Mouse (Mus musculus): Measurements from ENCODE around the gene Etl4. TPM values are rescaled to one million over a fixed set of nuclear protein-coding genes. Genes with fewer than 3 reads are reported as not detected.
"Not testable (repeated sequence)": the region's sequence is repeated elsewhere in the genome, so short reads cannot be mapped to it uniquely, and the experiment has no call there.

The Etl4 gene
- polyA plus RNA-seq, 1 experiment from 2014 or later, result 12.7 TPM

GRCm38 (mm10) chr2:20678793-20679192, 769.2 kb downstream of the Etl4 start:
- ATAC-seq (ENCODE audit: low FRiP score, low read depth), result no peak
- Histone ChIP-seq H3K4me1 (no peaks in the 10 kb centered on the region), H3K4me3 (no peak overlapping the region), H3K27me3 (replicated peaks) (no peaks in the 10 kb centered on the region), H3K9ac (no peak overlapping the region), H3K27ac (no peak overlapping the region), H3K9me3 (no peaks in the 10 kb centered on the region), H3K36me3 (no peaks in the 10 kb centered on the region), H3K4me2 (replicated peaks) (no peak overlapping the region)
- 78% methylated on average over 7 of the region's 7 CpGs for WGBS

GRCm38 (mm10) chr2:20682203-20682602, 772.6 kb downstream of the Etl4 start:
- H3K4me3 ChIP-seq; ATAC-seq (ENCODE audit: low FRiP score, low read depth); H3K4me2 ChIP-seq (replicated peaks); H3K9me3 ChIP-seq; H3K4me1 ChIP-seq; H3K36me3 ChIP-seq; H3K27me3 ChIP-seq (replicated peaks); H3K27ac ChIP-seq; H3K9ac ChIP-seq: not testable (repeated sequence)
- WGBS, result 96% methylated on average over 6 of the region's 6 CpGs

- Histone ChIP-seq H3K9ac (no peak overlapping the region), H3K27me3 (replicated peaks) (no peaks in the 10 kb centered on the region), H3K4me2 (replicated peaks) (no peak overlapping the region), H3K36me3 (no peaks in the 10 kb centered on the region), H3K9me3 (no peaks in the 10 kb centered on the region), H3K4me1 (no peaks in the 10 kb centered on the region), H3K4me3 (no peak overlapping the region), H3K27ac (no peak overlapping the region)
- no peak for ATAC-seq (ENCODE audit: low FRiP score, low read depth)
- WGBS, result 15% methylated on average over 3 of the region's 3 CpGs
Measured at GRCm38 (mm10) chr2:20689389-20689788, 779.8 kb downstream of the Etl4 start.

GRCm38 (mm10) chr2:20692898-20693297, 783.3 kb downstream of the Etl4 start:
- H3K4me1 ChIP-seq, result no peaks in the 10 kb centered on the region
- H3K9ac ChIP-seq, result no peak overlapping the region
- H3K4me3 ChIP-seq, result no peak overlapping the region
- no peaks in the 10 kb centered on the region for H3K36me3 ChIP-seq
- H3K27me3 ChIP-seq (replicated peaks), result no peaks in the 10 kb centered on the region
- H3K4me2 ChIP-seq (replicated peaks), result no peak overlapping the region
- no peaks in the 10 kb centered on the region for H3K9me3 ChIP-seq
- WGBS, result 87% methylated on average over 3 of the region's 3 CpGs
- no peak overlapping the region for H3K27ac ChIP-seq
- no peak for ATAC-seq (ENCODE audit: low FRiP score, low read depth)

- H3K4me3 ChIP-seq, result no peak overlapping the region
- no peaks in the 10 kb centered on the region for H3K36me3 ChIP-seq
- H3K4me1 ChIP-seq, result no peaks in the 10 kb centered on the region
- no peaks in the 10 kb centered on the region for H3K27me3 ChIP-seq (replicated peaks)
- no peak overlapping the region for H3K9ac ChIP-seq
- H3K4me2 ChIP-seq (replicated peaks), result no peak overlapping the region
- no peak overlapping the region for H3K27ac ChIP-seq
- 83% methylated on average over 1 of the region's 1 CpGs for WGBS
- ATAC-seq (ENCODE audit: low FRiP score, low read depth), result no peak
- H3K9me3 ChIP-seq, result no peaks in the 10 kb centered on the region
Measured at GRCm38 (mm10) chr2:20693772-20694171, 784.2 kb downstream of the Etl4 start.

GRCm38 (mm10) chr2:20697719-20698118, 788.1 kb downstream of the Etl4 start:
- Histone ChIP-seq H3K27me3 (replicated peaks) (no peaks in the 10 kb centered on the region), H3K9ac (no peak overlapping the region), H3K36me3 (no peaks in the 10 kb centered on the region), H3K4me2 (replicated peaks) (no peak overlapping the region), H3K27ac (no peak overlapping the region), H3K9me3 (no peaks in the 10 kb centered on the region), H3K4me3 (no peak overlapping the region), H3K4me1 (no peaks in the 10 kb centered on the region)
- WGBS, result 91% methylated on average over 1 of the region's 1 CpGs
- ATAC-seq (ENCODE audit: low FRiP score, low read depth), result no peak

GRCm38 (mm10) chr2:20705110-20705509, 795.5 kb downstream of the Etl4 start:
- H3K9me3 ChIP-seq, result no peaks in the 10 kb centered on the region
- no peak overlapping the region for H3K4me3 ChIP-seq
- no peak overlapping the region for H3K4me2 ChIP-seq (replicated peaks)
- no peaks in the 10 kb centered on the region for H3K4me1 ChIP-seq
- H3K9ac ChIP-seq, result no peak overlapping the region
- ATAC-seq (ENCODE audit: low FRiP score, low read depth), result no peak
- H3K27me3 ChIP-seq (replicated peaks), result no peaks in the 10 kb centered on the region
- H3K27ac ChIP-seq, result no peak overlapping the region
- WGBS, result 93% methylated on average over 4 of the region's 4 CpGs
- H3K36me3 ChIP-seq, result no peaks in the 10 kb centered on the region

- Histone ChIP-seq H3K27ac (no peak overlapping the region), H3K4me1 (no peaks in the 10 kb centered on the region), H3K27me3 (replicated peaks) (no peaks in the 10 kb centered on the region), H3K9me3 (no peaks in the 10 kb centered on the region), H3K4me2 (replicated peaks) (no peak overlapping the region), H3K36me3 (no peaks in the 10 kb centered on the region), H3K9ac (no peak overlapping the region), H3K4me3 (no peak overlapping the region)
- no peak for ATAC-seq (ENCODE audit: low FRiP score, low read depth)
- 93% methylated on average over 7 of the region's 7 CpGs for WGBS
Measured at GRCm38 (mm10) chr2:20710589-20710988, 801.0 kb downstream of the Etl4 start.

- Histone ChIP-seq H3K4me2 (replicated peaks) (no peak overlapping the region), H3K4me1 (no peaks in the 10 kb centered on the region), H3K9me3 (no peaks in the 10 kb centered on the region), H3K9ac (no peak overlapping the region), H3K27ac (no peak overlapping the region), H3K36me3 (no peaks in the 10 kb centered on the region), H3K27me3 (replicated peaks) (no peaks in the 10 kb centered on the region), H3K4me3 (no peak overlapping the region)
- no peak for ATAC-seq (ENCODE audit: low FRiP score, low read depth)
- 73% methylated on average over 2 of the region's 2 CpGs for WGBS
Measured at GRCm38 (mm10) chr2:20711024-20711423, 801.4 kb downstream of the Etl4 start.

- no peak overlapping the region for H3K27ac ChIP-seq
- H3K27me3 ChIP-seq (replicated peaks), result no peaks in the 10 kb centered on the region
- no peak for ATAC-seq (ENCODE audit: low FRiP score, low read depth)
- no peaks in the 10 kb centered on the region for H3K4me1 ChIP-seq
- no peak overlapping the region for H3K4me2 ChIP-seq (replicated peaks)
- H3K9me3 ChIP-seq, result no peaks in the 10 kb centered on the region
- no peak overlapping the region for H3K4me3 ChIP-seq
- no peaks in the 10 kb centered on the region for H3K36me3 ChIP-seq
- H3K9ac ChIP-seq, result no peak overlapping the region
- WGBS, result 91% methylated on average over 4 of the region's 4 CpGs
Measured at GRCm38 (mm10) chr2:20719105-20719504, 809.5 kb downstream of the Etl4 start.

- Histone ChIP-seq H3K4me1 (no peaks in the 10 kb centered on the region), H3K4me3 (no peak overlapping the region), H3K9ac (no peak overlapping the region), H3K27ac (no peak overlapping the region), H3K9me3 (no peaks in the 10 kb centered on the region), H3K36me3 (no peaks in the 10 kb centered on the region), H3K4me2 (replicated peaks) (no peak overlapping the region), H3K27me3 (replicated peaks) (no peaks in the 10 kb centered on the region)
- ATAC-seq (ENCODE audit: low FRiP score, low read depth), result no peak
- WGBS, result 89% methylated on average over 3 of the region's 3 CpGs
Measured at GRCm38 (mm10) chr2:20721098-20721497, 811.5 kb downstream of the Etl4 start.

GRCm38 (mm10) chr2:20722165-20722991, 812.8 kb downstream of the Etl4 start:
- no peak for ATAC-seq (ENCODE audit: low FRiP score, low read depth)
- WGBS, result 27% methylated on average over 15 of the region's 15 CpGs
- no peak overlapping the region for H3K4me3 ChIP-seq
- H3K4me1 ChIP-seq, result no peaks in the 10 kb centered on the region
- H3K4me2 ChIP-seq (replicated peaks), result peak overlapping the region; percentile 34
- no peaks in the 10 kb centered on the region for H3K27me3 ChIP-seq (replicated peaks)
- no peaks in the 10 kb centered on the region for H3K9me3 ChIP-seq
- no peak overlapping the region for H3K9ac ChIP-seq
- no peak overlapping the region for H3K27ac ChIP-seq
- no peaks in the 10 kb centered on the region for H3K36me3 ChIP-seq

All from neural tube, embryonic 12.5 days (tissue).